Mouse (Mus musculus) gastrocnemius, postnatal 36 days (tissue): Measurements from ENCODE around the gene Cnga2. TPM values are rescaled to one million over a fixed set of nuclear protein-coding genes. Genes with fewer than 3 reads are reported as not detected.
A peak's percentile ranks its signal among the peaks of the same experiment; 100 is the strongest.

ENCODE experiments used
- DNase-seq, 2 experiments: peaks; one replicate each; pipeline ENCODE4 v3.0.0; 2022
- intact Hi-C: fragments of 180-260 bp; cut with DNase I; formaldehyde crosslinking; loops from one replicate; pipeline ENCODE4 v1.15.1; 2025
- total RNA-seq, 2 experiments: library from RNA; stranded (reverse); gene quantifications; 2 replicates each; pipeline ENCODE4 v1.2.3; 2021

The Cnga2 gene
- total RNA-seq, 2 experiments from 2014 or later, result not detected

- intact Hi-C loops, result no loop called here
Observed at GRCm38 (mm10) chrX:72044056-72044455, 52.4 kb downstream of the Cnga2 start.

DNA sequence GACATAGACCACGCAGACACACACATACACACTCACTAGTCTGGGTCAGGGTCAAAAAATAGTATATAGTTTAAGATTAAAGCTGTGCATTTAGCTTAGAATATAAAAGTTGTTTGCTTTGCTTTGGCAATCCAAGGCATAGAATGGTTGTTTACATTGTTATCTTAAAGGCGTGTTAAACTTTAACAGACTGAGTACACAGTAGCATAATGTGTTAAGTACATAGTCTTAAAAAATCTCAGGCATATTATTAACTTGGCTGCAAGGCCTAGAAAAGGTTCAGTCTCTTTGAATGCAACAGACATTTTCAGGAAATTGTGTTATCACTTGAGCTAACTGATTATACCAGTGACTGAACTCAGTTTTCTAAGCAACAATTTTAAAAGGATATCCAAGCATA lies 56.3 kb downstream of the Cnga2 start:
- intact Hi-C loops, result no loop called here
- DNase-seq, result no peak

More at GRCm38 (mm10) chrX:72044056-72044455, 52.4 kb downstream of the Cnga2 start:
- peak; percentile 59 to 61 for DNase-seq

Other genes with a start within 250 kb of the Cnga2 start
- 10 to 100 TPM; 19.8 to 21.2 TPM for gene Vma21, start 175.9 kb upstream of the Cnga2 start, total RNA-seq
- not detected for gene Gm1141, start 70.8 kb upstream of the Cnga2 start, total RNA-seq
- gene Prrg3, start 29.2 kb upstream of the Cnga2 start, total RNA-seq, result 1 to 10 TPM; 2.5 to 4.0 TPM
- gene Fate1, start 18.9 kb upstream of the Cnga2 start, total RNA-seq, result not detected
- not detected for gene Magea4, start 230.2 kb downstream of the Cnga2 start, total RNA-seq